Mouse (Mus musculus) left cerebral cortex, postnatal 36 days (tissue): ENCODE results near the gene Kcnj10. TPM values are rescaled to one million over a fixed set of nuclear protein-coding genes. Genes with fewer than 3 reads are reported as not detected.

Source experiments
- DNase-seq, 2 experiments: peaks; one replicate each; pipeline ENCODE4 v3.0.0; 2021 to 2022; ENCODE audit warnings: low spot score in 2 of 2, mixed read lengths in 1 of 2
- intact Hi-C: fragments of 180-260 bp; cut with DNase I; formaldehyde crosslinking; loops from one replicate; pipeline ENCODE4 v1.15.1; 2025
- total RNA-seq, 2 experiments: library from RNA; stranded (reverse); gene quantifications; 2 replicates each; pipeline ENCODE4 v1.2.3; 2021

The Kcnj10 gene
- total RNA-seq, 2 experiments from 2014 or later, result 86.8 to 97.1 TPM

- no peak for DNase-seq
- intact Hi-C loops, result no loop called here
Measured at GRCm38 (mm10) chr1:172352453-172352852, 11.4 kb downstream of the Kcnj10 start.

GRCm38 (mm10) chr1:172355336-172355735 lies 14.3 kb downstream of the Kcnj10 start:
- intact Hi-C loops, result no loop called here
- DNase-seq, result no peak

GRCm38 (mm10) chr1:172357550-172357949 lies 16.5 kb downstream of the Kcnj10 start:
- DNase-seq, result peak; percentile 44 to 49
- intact Hi-C loops, result no loop called here

- DNase-seq, result no peak
- intact Hi-C loops, result loop anchor here (2.0 kb wide), 1 partner anchor 18 kb away; the partner anchor contains the start of gene Kcnj10
Measured at GRCm38 (mm10) chr1:172358341-172358740, 17.3 kb downstream of the Kcnj10 start.

DNA sequence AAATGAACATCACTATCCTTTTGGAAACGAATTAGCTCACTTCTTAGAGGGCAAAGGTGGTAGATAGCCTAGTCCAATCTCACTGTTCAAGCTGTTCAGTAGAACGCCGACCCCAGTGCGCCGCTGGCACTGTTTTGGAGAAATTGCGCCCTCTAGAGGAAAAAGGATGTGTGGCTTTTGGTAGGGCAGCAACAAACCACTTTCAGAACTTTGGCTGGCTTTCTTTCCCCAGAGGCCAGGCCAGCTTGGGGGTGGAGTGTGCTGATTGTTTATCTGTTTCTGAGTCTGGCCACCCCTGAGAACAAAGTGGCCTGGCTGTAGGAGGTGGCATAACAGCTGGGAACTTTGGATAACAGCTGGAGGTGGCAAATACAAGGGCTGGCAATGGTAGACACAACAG lies 23.7 kb downstream of the Kcnj10 start:
- intact Hi-C loops, result loop anchor here (5.0 kb wide), 2 partner anchors 37 to 217 kb away; partner anchors contain the start of genes Dcaf8 and Kcnj9
- DNase-seq, result peak; percentile 46 to 64

GRCm38 (mm10) chr1:172368768-172369418 lies 27.9 kb downstream of the Kcnj10 start:
- intact Hi-C loops, result loop anchor here (5.0 kb wide), 1 partner anchor 222 kb away; the partner anchor contains the start of gene Dcaf8
- no peak for DNase-seq

DNA sequence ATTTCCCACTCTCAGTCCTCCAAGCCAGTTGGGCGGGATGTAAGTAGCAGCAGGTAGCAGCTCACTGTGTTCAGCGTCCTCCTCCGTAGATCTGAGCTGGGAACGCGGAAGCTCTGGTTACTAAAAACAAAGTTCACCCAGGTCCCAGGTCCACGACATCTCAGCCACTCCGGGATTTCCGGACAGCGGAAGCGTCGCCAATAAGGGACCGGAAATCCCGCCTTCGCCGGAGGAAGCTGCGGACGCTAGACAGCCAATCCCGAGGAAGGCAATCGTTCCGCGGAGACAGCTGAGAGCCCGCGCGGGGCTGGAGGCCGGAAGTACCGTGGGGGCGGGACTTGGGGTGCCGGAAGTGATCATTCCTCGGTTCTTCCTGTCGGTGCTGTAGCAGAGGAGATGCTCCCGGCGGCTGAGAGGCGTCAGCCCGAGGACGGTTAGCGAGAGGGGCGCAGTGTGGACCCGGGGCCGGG lies 35.2 kb downstream of the Kcnj10 start, which contains the start of gene Pigm:
TSS of gene Pigm (plus strand) at position 349 of the 470 bp plus-strand sequence.
- DNase-seq, result peak; percentile 97 to 98
- intact Hi-C loops, result no loop called here

GRCm38 (mm10) chr1:172376758-172377458 lies 35.9 kb downstream of the Kcnj10 start:
- intact Hi-C loops, result no loop called here
- DNase-seq, result no peak

- no peak for DNase-seq
- intact Hi-C loops, result no loop called here
Measured at GRCm38 (mm10) chr1:172380066-172380465, 39.1 kb downstream of the Kcnj10 start.

GRCm38 (mm10) chr1:172382090-172382489 lies 41.1 kb downstream of the Kcnj10 start:
- no peak for DNase-seq
- intact Hi-C loops, result no loop called here

DNA sequence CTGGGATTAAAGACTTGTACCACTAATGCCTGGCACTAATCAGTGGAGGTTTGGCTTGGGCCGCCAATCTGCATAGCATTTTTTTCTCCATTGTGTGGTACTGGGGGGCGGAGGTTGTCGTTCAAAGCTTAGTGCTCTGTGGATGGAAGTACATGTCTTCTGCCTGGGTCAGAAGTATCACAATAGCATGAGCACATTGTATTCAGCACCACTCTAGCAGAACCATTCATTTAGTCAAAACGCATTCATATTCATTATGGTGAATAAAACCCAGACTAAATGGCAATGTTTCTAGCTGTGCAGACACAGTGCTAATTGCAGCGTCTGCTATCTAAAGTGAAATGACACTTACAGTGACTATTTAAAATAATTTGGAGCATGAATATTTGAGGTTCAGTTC lies 46.2 kb downstream of the Kcnj10 start:
- no peak for DNase-seq
- intact Hi-C loops, result no loop called here

DNA sequence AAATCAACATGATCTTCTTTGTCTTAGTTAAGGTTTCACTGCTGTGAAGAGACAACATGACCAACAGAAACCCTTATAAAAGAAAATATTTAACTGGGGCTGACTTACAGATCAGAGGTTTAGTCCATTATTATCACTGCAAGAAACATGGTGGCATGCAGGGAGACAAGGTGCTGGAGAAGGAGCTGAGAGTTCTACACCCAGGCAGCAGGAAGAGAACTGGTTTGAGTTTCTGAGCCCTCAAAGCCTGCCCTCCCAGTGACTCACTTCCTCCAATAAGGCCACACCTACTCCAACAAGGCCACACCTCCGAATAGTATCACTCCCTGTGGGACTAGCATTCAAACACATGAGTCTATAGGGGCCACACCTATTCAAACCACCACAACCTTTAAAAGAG lies 49.8 kb downstream of the Kcnj10 start:
- intact Hi-C loops, result no loop called here
- DNase-seq, result no peak

- no peak for DNase-seq
- intact Hi-C loops, result no loop called here
Measured at GRCm38 (mm10) chr1:172391807-172392581, 51.0 kb downstream of the Kcnj10 start.

DNA sequence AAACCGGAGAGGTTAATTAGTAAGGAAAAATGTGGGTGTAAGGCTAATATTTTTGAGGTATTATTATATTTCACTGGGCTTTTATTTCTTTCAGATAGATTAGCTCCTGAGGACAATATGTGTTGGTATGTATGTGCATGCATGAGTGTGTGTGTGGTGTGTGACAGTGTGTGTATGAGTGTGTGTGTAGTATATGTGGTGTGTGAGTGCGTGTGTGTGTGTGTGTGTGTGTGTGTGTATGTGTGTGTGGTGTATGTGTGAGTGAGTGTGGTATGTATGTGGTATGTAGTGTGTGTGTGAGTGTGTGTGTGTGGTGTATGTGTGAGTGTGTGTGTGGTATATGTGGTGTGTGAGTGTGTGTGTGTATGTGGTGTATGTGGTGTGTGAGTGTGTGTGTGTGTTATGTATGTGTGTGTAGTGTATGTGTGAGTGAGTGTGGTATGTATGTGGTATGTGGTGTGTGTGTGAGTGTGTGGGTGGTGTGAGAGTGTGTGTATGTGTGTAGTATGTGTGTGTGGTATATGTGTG lies 51.7 kb downstream of the Kcnj10 start:
- intact Hi-C loops, result no loop called here

GRCm38 (mm10) chr1:172393739-172394138 lies 52.7 kb downstream of the Kcnj10 start:
- intact Hi-C loops, result no loop called here
- no peak for DNase-seq

More for the DNA sequence above, 51.7 kb downstream of the Kcnj10 start:
- no peak for DNase-seq

DNA sequence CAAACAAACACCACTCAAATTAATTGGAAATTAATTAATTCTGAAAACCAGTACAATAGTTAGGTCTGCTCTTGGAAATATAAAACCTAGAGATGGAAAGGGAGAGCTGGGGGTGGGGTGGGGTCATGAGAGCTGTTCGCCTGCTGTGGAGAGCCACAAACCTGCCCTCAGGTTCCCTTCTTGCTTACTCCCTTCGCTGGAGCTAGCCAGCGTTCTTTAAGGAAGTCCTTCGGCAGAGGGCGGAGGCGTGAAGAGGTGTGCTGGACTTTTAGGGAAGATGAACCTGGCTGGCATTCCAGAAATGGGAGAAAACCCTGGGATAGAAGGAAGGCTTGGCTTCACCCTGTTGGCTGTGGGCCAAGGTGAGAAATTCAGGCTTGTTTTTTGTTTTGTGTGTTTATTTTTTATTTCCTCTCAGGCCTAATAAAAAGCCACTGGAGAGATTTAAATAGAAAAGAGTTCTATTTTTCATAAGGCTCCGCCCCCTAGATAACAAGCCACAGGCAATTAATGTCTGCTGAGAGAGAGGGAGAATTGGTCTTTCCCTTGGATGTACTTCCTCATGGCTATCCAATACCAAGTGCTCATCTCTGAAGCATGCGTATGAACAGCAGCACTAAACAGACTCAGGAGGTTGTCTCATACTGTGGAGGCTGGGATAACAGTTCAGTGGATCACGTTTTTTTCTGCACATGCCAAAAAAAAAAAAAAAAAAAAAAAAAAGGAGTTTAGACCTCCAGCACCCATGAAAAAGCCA lies 56.2 kb downstream of the Kcnj10 start:
- DNase-seq, result no peak
- intact Hi-C loops, result no loop called here

DNA sequence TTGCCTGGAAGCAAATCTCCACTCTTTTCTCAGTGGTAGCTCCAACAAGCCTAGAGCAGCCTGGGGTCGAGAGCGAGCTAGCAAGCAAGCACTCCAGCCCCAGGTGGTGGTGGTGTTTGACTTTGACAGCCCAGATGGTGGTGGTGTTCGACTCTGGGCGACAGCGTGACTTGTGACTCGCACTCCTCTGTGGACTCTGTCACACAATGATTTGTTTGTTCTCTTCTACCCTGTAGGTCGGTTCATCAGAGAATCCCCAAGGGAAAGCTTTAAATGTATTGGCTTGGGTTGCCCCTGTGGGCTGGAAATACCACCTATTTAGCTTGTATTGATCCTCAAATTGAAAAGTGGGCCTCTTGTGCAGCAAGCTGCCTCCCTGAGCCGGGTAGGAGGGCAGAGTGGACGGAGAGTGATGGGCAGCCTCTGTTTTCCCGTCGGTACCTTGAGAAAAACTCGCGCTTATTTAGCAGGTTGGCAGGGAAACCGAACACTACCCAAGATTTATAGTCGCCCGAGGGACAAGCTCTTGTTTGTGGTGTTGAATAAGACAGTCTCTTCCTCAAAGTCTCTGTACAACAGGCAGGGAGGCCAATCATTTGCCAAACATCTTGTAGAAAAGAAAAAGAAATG lies 65.2 kb downstream of the Kcnj10 start:
- no peak for DNase-seq
- intact Hi-C loops, result no loop called here

GRCm38 (mm10) chr1:172408996-172409395 lies 68.0 kb downstream of the Kcnj10 start:
- intact Hi-C loops, result no loop called here
- DNase-seq, result no peak

DNA sequence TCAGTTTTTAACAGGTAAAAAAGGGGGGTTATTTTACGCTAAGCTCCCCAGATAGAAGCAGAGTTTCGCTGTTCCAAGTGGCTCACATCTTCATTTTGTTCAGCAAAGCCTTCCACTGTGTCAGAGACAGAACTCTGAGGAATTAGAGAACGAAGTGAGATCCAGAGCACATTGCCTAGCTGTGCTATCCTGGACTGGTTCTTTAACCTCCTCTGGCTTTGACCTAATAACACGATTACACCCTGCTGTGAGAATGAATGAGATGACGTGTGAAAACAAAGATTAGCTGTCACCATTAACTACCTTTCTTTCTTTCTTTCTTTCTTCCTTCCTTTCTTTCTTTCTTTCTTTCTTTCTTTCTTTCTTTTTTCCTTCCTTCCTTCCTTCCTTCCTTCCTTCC lies 68.4 kb downstream of the Kcnj10 start:
- intact Hi-C loops, result no loop called here
- no peak for DNase-seq
